Mouse (Mus musculus) Patski (cell line): Measurements from ENCODE around the gene Ppp1r26. TPM values are rescaled to one million over a fixed set of nuclear protein-coding genes. Genes with fewer than 3 reads are reported as not detected.

ENCODE experiments used
- ATAC-seq: fragments of 100-300 bp; one replicate; pipeline ENCODE4 v1.8.0; 2021
- CTCF ChIA-PET: fragments of 350-600 bp; sonication (Branson Sonifier 250); formaldehyde crosslinking; loops from one replicate; lab custom pipeline; 2022; ENCODE audit warnings: inconsistent platforms; lab: Charles Lee
- POLR2A ChIA-PET: fragments of 350-600 bp; sonication (Branson Sonifier 250); formaldehyde crosslinking; loops from one replicate; lab custom pipeline; 2022; ENCODE audit warnings: antibody characterized with exemption, inconsistent platforms; lab: Charles Lee
- DNase-seq: peaks from one replicate; pipeline ENCODE4 v3.0.0-alpha.2; 2011; ENCODE audit warnings: low read depth, low spot score
- H3K27me3 ChIP-seq: fragments of 371-371 bp; one replicate; pipeline ENCODE4 v1.5.1; 2021
- CTCF ChIP-seq: fragments of 100-300 bp; IDR thresholded peaks from one replicate; pipeline ENCODE4 v1.5.1; 2021
- in situ Hi-C: fragments of 300-500 bp; cut with MboI; formaldehyde crosslinking; loops from 3 replicates; pipeline ENCODE4 v1.11.1; 2018; ENCODE audit warnings: low pct_unique_long_range_greater_than_20kb, mixed read lengths
- polyA plus RNA-seq: library from polyadenylated mRNA; unstranded; gene quantifications from one replicate; pipeline ENCODE4 v1.2.3, GENCODE M21; 2021

The Ppp1r26 gene
- polyA plus RNA-seq, 1 experiment from 2014 or later, result 15.5 TPM

DNA sequence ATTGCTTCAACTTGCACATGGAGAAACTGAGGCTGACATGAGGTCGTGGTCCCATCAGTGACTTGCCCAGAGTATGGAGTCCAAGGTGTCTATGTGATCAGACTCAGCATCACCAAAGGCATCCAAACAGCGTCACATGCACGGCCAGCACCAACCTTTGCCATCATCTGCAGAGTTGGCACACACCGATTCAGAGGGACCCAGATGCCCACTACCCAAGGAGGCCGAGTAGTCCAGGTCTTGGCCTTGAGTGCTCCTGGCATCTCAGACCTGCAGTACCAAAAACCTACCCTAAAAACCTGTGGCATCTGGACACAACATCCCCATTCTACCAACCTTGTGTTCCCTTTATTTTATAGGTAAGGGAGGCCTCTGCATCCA lies 31.9 kb upstream of the Ppp1r26 start:
- ChIA-PET POLR2A (no interaction called here), CTCF (interaction anchor here (2.2 kb wide), 1 partner anchor 212 kb away, joined by 8 read pairs; no protein-coding TSS in a partner anchor)
- no peak for ATAC-seq
- in situ Hi-C loops, result loop anchor here (5.0 to 25.0 kb wide), 2 partner anchors 432 to 652 kb away; no protein-coding TSS in a partner anchor
- DNase-seq, result no peak
- TF ChIP-seq CTCF, result no peak
- H3K27me3 ChIP-seq, result no peaks in the 10 kb centered on the region

GRCm38 (mm10) chr2:28415387-28416024 lies 31.1 kb upstream of the Ppp1r26 start:
- in situ Hi-C loops, result loop anchor here (5.0 to 25.0 kb wide), 2 partner anchors 433 to 653 kb away; no protein-coding TSS in a partner anchor
- ChIA-PET CTCF (interaction anchor here (2.2 kb wide), 1 partner anchor 212 kb away, joined by 8 read pairs; no protein-coding TSS in a partner anchor), POLR2A (interaction anchor here (0.7 kb wide), 1 partner anchor 217 kb away, joined by 3 read pairs; no protein-coding TSS in a partner anchor)
- no peaks in the 10 kb centered on the region for H3K27me3 ChIP-seq
- TF ChIP-seq CTCF, result no peak
- ATAC-seq (no peak), DNase-seq (peak; percentile 25)

GRCm38 (mm10) chr2:28416511-28416910 lies 30.1 kb upstream of the Ppp1r26 start:
- in situ Hi-C loops, result loop anchor here (5.0 to 25.0 kb wide), 2 partner anchors 434 to 654 kb away; no protein-coding TSS in a partner anchor
- no peak for DNase-seq
- no peak for ATAC-seq
- ChIA-PET POLR2A (interaction anchor here (0.6 to 0.7 kb wide), 2 partner anchors 194 to 433 kb away, joined by 3 read pairs; no protein-coding TSS in a partner anchor), CTCF (interaction anchor here (2.2 kb wide), 1 partner anchor 213 kb away, joined by 8 read pairs; no protein-coding TSS in a partner anchor)
- no peak for TF ChIP-seq CTCF
- no peaks in the 10 kb centered on the region for H3K27me3 ChIP-seq

DNA sequence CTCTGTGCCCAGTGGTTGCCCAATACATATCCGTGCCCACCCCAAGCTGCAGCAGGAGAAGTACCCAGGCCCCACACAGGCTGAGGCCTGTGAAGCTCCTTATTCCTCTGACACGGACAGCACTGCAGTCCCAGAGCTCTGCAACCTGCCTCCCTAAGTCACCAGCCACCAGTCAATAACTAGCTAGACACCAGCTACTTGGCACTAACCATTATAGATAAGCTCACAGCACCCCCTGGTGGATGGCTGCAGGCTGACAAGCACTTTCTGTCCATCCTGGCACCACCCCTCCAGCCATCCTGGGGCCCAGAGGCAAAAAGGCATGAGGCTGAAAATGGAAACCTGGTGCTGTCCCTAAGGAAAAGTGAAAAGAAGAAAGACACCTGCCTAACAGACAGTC lies 28.6 kb upstream of the Ppp1r26 start:
- ChIA-PET POLR2A (interaction anchor here (0.9 kb wide), 1 partner anchor 213 kb away, joined by 3 read pairs; no protein-coding TSS in a partner anchor), CTCF (interaction anchor here (0.8 to 1.9 kb wide), 9 partner anchors 9 to 648 kb away, joined by 3 to 7 read pairs (median 4); no protein-coding TSS in a partner anchor)
- no peaks in the 10 kb centered on the region for H3K27me3 ChIP-seq
- in situ Hi-C loops, result loop anchor here (5.0 to 25.0 kb wide), 2 partner anchors 436 to 656 kb away; no protein-coding TSS in a partner anchor
- DNase-seq (no peak), ATAC-seq (peak; percentile 33)
- peak; percentile 84 for TF ChIP-seq CTCF

- ATAC-seq, result peak; percentile 22
- ChIA-PET POLR2A (no interaction called here), CTCF (interaction anchor here (0.7 to 1.8 kb wide), 9 partner anchors 13 to 222 kb away, joined by 3 to 5 read pairs (median 3); partner anchors contain the start of gene 1700007K13Rik)
- peak; percentile 91 for TF ChIP-seq CTCF
- H3K27me3 ChIP-seq, result peaks cover under 1% of the 10 kb centered on the region
- DNase-seq, result peak; percentile 37
- in situ Hi-C loops, result loop anchor here (5.0 to 25.0 kb wide), 3 partner anchors 218 to 658 kb away; no protein-coding TSS in a partner anchor
These were observed 26.7 kb upstream of the Ppp1r26 start for GRCm38 (mm10) chr2:28419898-28420297.

DNA sequence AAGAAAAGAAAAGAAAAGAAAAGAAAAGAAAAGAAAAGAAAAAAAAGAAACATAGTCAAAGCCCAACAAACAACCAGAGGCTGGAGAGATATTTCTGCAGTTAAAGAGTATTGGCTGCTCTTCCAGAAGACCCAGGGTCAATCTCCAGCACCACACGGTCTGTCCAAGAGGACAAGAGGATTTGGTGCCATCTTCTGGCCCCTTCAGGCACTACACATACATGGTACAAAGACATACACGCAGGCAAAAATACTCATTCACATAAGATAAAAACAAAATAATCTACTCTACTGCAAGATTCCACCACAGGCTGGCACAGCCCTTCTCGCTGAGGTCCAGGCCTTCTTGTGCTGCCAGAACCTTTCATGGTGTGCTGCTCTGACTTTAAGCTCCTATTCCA lies 23.4 kb upstream of the Ppp1r26 start:
- no peak for ATAC-seq
- peak; percentile 72 for TF ChIP-seq CTCF
- CTCF ChIA-PET, result interaction anchor here (2.9 kb wide), 1 partner anchor 11 kb away, joined by 9 read pairs; no protein-coding TSS in a partner anchor
- POLR2A ChIA-PET, result no interaction called here
- in situ Hi-C loops, result loop anchor here (5.0 to 25.0 kb wide), 2 partner anchors 221 to 661 kb away; no protein-coding TSS in a partner anchor
- DNase-seq, result no peak
- H3K27me3 ChIP-seq, result peaks cover 18% of the 10 kb centered on the region

DNA sequence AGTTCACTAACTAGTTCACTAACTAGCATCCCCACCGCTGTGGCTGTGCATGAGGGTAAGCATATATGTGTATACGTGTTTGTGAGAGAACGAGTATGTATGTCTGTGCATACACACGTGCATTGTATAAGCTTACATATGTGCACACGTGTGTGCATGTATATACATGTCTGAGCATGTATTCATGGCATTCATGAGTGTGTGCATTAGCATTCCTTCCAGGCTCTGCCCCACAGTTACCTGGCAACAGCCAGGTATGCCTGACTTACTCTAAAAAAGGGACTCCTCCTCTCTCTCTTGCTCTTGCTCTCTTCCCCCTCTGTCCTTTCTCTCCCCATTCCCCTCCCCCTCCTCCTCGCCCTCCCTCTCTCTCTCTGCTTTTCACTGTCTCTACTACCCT lies 19.4 kb upstream of the Ppp1r26 start:
- ATAC-seq (no peak), DNase-seq (no peak)
- peaks cover 18% of the 10 kb centered on the region for H3K27me3 ChIP-seq
- in situ Hi-C loops, result no loop called here
- ChIA-PET POLR2A (no interaction called here), CTCF (no interaction called here)
- no peak for TF ChIP-seq CTCF

GRCm38 (mm10) chr2:28430846-28431245 lies 15.8 kb upstream of the Ppp1r26 start:
- DNase-seq, result no peak

DNA sequence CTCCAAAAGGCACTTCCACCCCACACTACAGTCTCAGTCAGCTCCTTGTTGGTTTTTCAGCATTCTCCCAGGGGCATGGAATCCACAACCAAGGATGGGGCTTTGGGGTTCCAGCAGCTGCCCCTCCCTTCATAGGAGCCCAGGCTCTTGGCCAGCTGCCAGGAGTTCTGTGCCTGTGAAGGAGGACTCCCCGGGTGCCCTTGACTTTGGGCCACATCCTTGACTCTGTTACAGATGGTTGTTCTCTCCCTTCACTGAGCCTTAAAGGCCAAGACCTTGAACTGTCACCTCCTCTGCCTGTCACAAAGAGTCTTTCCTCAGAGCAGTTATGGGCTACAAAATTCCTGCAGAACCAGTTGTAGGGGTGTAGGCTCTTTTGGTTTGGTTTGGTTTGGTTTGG lies 13.8 kb upstream of the Ppp1r26 start:
- ATAC-seq (no peak), DNase-seq (no peak)
- in situ Hi-C loops, result no loop called here
- no peak for TF ChIP-seq CTCF
- CTCF ChIA-PET, result interaction anchor here (1.5 kb wide), 1 partner anchor 12 kb away, joined by 3 read pairs; no protein-coding TSS in a partner anchor
- POLR2A ChIA-PET, result no interaction called here
- H3K27me3 ChIP-seq, result peaks cover under 1% of the 10 kb centered on the region

More at GRCm38 (mm10) chr2:28430846-28431245, 15.8 kb upstream of the Ppp1r26 start:
- peaks cover 9% of the 10 kb centered on the region for H3K27me3 ChIP-seq
- no peak for ATAC-seq
- CTCF ChIA-PET, result interaction anchor here (0.9 kb wide), 1 partner anchor 12 kb away, joined by 3 read pairs; no protein-coding TSS in a partner anchor
- TF ChIP-seq CTCF, result no peak
- in situ Hi-C loops, result no loop called here
- POLR2A ChIA-PET, result no interaction called here

GRCm38 (mm10) chr2:28433512-28433911 lies 13.1 kb upstream of the Ppp1r26 start:
- ATAC-seq (no peak), DNase-seq (no peak)
- in situ Hi-C loops, result no loop called here
- ChIA-PET POLR2A (no interaction called here), CTCF (interaction anchor here (1.5 kb wide), 1 partner anchor 13 kb away, joined by 3 read pairs; no protein-coding TSS in a partner anchor)
- no peaks in the 10 kb centered on the region for H3K27me3 ChIP-seq
- no peak for TF ChIP-seq CTCF
